Mouse (Mus musculus): ENCODE measurements around the gene Sntg2.

DNA sequence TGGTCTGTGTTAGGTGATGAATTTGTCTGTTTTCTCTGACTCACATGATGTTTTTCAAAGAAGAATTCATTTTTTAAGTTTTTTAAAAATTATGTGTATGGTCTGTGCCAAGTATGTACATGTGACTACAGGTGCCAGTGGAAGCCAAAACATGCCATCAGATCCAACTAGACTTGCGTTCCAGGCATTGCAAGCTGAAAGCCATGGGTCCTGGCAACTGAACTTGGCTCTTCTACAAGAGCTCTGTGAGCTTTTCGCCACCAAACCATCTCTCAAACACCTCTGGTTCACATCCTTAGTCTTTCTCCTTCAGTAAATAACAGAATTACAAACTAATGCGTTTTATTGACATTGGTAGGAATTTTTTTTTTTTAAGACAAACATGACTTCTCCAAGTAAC, 191.5 kb downstream of the Sntg2 start:
- no peak for TF ChIP-seq CTCF (IDR thresholded peaks at IDR 0.05; ENCODE audit: control insufficient read depth, insufficient read depth, insufficient replicate concordance, low read depth, low read length)
- TF ChIP-seq POLR2A (IDR thresholded peaks at IDR 0.05; ENCODE audit: control insufficient read depth, low read depth, low read length): no peak
